Comparison of ENCODE assay signal across 14 mouse cellular contexts in genomic region chr9:106473753-106474105, GRCm38 (mm10). TPM values are rescaled to one million over a fixed set of nuclear protein-coding genes. Genes with fewer than 3 reads are reported as not detected.
DNase-seq lines count a peak whose midpoint lies in the region; ATAC-seq lines count a peak whose summit lies in the region.
"Had no signal": no experiment of that assay in that cellular context is flagged by ENCODE, and none has a peak within 500 bp of the region (broad histone marks: within the 10 kb centered on the region; RNA-seq: fewer than 3 reads in every experiment).

No protein-coding gene starts in this region.

- no peak overlapping the region for H3K4me3 ChIP-seq in midbrain, embryonic 15.5 days
- H3K4me3 ChIP-seq: embryonic facial prominence, embryonic 15.5 days; stomach, embryonic 15.5 days had no signal

- peaks cover 31% of the 10 kb centered on the region for H3K4me1 ChIP-seq in midbrain, embryonic 15.5 days

- peak; percentile 12 to 21 for DNase-seq in frontal cortex, postnatal 10 days (ENCODE audit: low spot score in 2 of 2)
- peak; percentile 1 to 4 for DNase-seq in left cerebral cortex, adult 18-20 months (ENCODE audit: low spot score in 2 of 2)
- no peak for DNase-seq in left cerebral cortex, adult 11 months (ENCODE audit: low spot score)
- DNase-seq in thymus, postnatal 14 days: peak; percentile 13
- no peak for DNase-seq in thymus, postnatal 0 days (ENCODE audit: low spot score)
- no peak for DNase-seq in Muller cell, postnatal 12 days (ENCODE audit: inconsistent ontology term)

- 82% methylated on average over 5 of the region's 5 CpGs for WGBS in midbrain, embryonic 15.5 days

- H3K9ac ChIP-seq in midbrain, embryonic 15.5 days: peak overlapping the region; percentile 10; the same call in 1 of the 2 replicates
- H3K9ac ChIP-seq: embryonic facial prominence, embryonic 15.5 days; liver, embryonic 14.5 days; stomach, embryonic 15.5 days had no signal

- H3K9me3 ChIP-seq in midbrain, embryonic 15.5 days: no peaks in the 10 kb centered on the region
- H3K9me3 ChIP-seq: embryonic facial prominence, embryonic 15.5 days; stomach, embryonic 15.5 days had no signal

- H3K27ac ChIP-seq in midbrain, embryonic 15.5 days: no peak overlapping the region
- H3K27ac ChIP-seq: embryonic facial prominence, embryonic 15.5 days; liver, embryonic 14.5 days; stomach, embryonic 15.5 days had no signal

- no peak for ATAC-seq in frontal cortex, adult (ENCODE audit: low TSS enrichment)
- ATAC-seq in midbrain, embryonic 15.5 days (replicated peaks): no peak
- ATAC-seq: CD4-positive, CD25-positive, alpha-beta regulatory T cell, adult 4 months had no signal

- H3K36me3 ChIP-seq in midbrain, embryonic 15.5 days (replicated peaks): no peaks in the 10 kb centered on the region
- H3K36me3 ChIP-seq: embryonic facial prominence, embryonic 15.5 days; stomach, embryonic 15.5 days had no signal

- H3K27me3 ChIP-seq in midbrain, embryonic 15.5 days (replicated peaks): no peaks in the 10 kb centered on the region
- H3K27me3 ChIP-seq: embryonic facial prominence, embryonic 15.5 days; stomach, embryonic 15.5 days had no signal

- no peak overlapping the region for H3K4me2 ChIP-seq in midbrain, embryonic 15.5 days
- H3K4me2 ChIP-seq: stomach, embryonic 15.5 days had no signal

RNA-seq across cellular contexts. Expression of gene Rrp9, which starts 2.0 kb away (rescaled TPM):
- total RNA-seq in left cerebral cortex, adult 18-20 months (2021): 10 to 100 TPM; 29.3 to 38.7 TPM
- polyA plus RNA-seq in thymus, postnatal 0 days (2015; fragmentation: Nextera tagmentation; extraction: Ambion mirVana): 56.8 and 62.7 TPM in 2 replicates
- polyA plus RNA-seq in midbrain, embryonic 15.5 days (2015; fragmentation: Nextera tagmentation; extraction: Ambion mirVana): 51.2 and 52.3 TPM in 2 replicates

RNA-seq across cellular contexts. Expression of gene Parp3, which starts 3.0 kb away (rescaled TPM):
- total RNA-seq in left cerebral cortex, adult 18-20 months (2021): 1 to 10 TPM; 5.2 to 5.5 TPM
- polyA plus RNA-seq in thymus, postnatal 0 days (2015; fragmentation: Nextera tagmentation; extraction: Ambion mirVana): 18.0 and 22.3 TPM in 2 replicates
- polyA plus RNA-seq in midbrain, embryonic 15.5 days (2015; fragmentation: Nextera tagmentation; extraction: Ambion mirVana): 1.4 and 1.5 TPM in 2 replicates

RNA-seq across cellular contexts. Expression of gene Gpr62, which starts 8.0 kb away (rescaled TPM):
- total RNA-seq in left cerebral cortex, adult 18-20 months (2021): 1 to 10 TPM; 9.0 to 9.6 TPM
- 0.17 and 0.20 TPM in 2 replicates for polyA plus RNA-seq in thymus, postnatal 0 days (2015; fragmentation: Nextera tagmentation; extraction: Ambion mirVana)
- polyA plus RNA-seq in midbrain, embryonic 15.5 days (2015; fragmentation: Nextera tagmentation; extraction: Ambion mirVana): 1.2 and 1.4 TPM in 2 replicates
- total RNA-seq: megakaryocyte-erythroid progenitor cell, adult 5-6 weeks had no signal
- polyA plus RNA-seq: CD4-positive, CD25-positive, alpha-beta regulatory T cell, adult 4 months; liver, embryonic 14.5 days had no signal

RNA-seq across cellular contexts. Expression of gene Pcbp4, which starts 20.6 kb away (rescaled TPM):
- 100 to 1,000 TPM; 207 to 212 TPM for total RNA-seq in left cerebral cortex, adult 18-20 months (2021)
- polyA plus RNA-seq in thymus, postnatal 0 days (2015; fragmentation: Nextera tagmentation; extraction: Ambion mirVana): 12.6 and 16.3 TPM in 2 replicates
- polyA plus RNA-seq in midbrain, embryonic 15.5 days (2015; fragmentation: Nextera tagmentation; extraction: Ambion mirVana): 295 and 310 TPM in 2 replicates

RNA-seq across cellular contexts. Expression of gene Iqcf1, which starts 26.0 kb away (rescaled TPM):
- total RNA-seq in left cerebral cortex, adult 18-20 months (2021): not detected
- not detected in 2 replicates for polyA plus RNA-seq in thymus, postnatal 0 days (2015; fragmentation: Nextera tagmentation; extraction: Ambion mirVana)
- not detected in 2 replicates for polyA plus RNA-seq in midbrain, embryonic 15.5 days (2015; fragmentation: Nextera tagmentation; extraction: Ambion mirVana)
- total RNA-seq: megakaryocyte-erythroid progenitor cell, adult 5-6 weeks had no signal
- polyA plus RNA-seq: CD4-positive, CD25-positive, alpha-beta regulatory T cell, adult 4 months; embryonic facial prominence, embryonic 15.5 days; large intestine, adult 2 months; liver, embryonic 14.5 days; stomach, embryonic 15.5 days had no signal

Comparison
In these comparisons a context has a peak if more than half of its experiments do, and no peak if none do; other contexts are left out.
1. DNase-seq: peak in frontal cortex, postnatal 10 days (2 of 2), left cerebral cortex, adult 18-20 months (2 of 2) and thymus, postnatal 14 days (single experiment); none in left cerebral cortex, adult 11 months (single experiment), thymus, postnatal 0 days (single experiment) and Muller cell, postnatal 12 days (single experiment).